10 mouse cellular contexts compared by ENCODE assay signal in the genomic region with DNA sequence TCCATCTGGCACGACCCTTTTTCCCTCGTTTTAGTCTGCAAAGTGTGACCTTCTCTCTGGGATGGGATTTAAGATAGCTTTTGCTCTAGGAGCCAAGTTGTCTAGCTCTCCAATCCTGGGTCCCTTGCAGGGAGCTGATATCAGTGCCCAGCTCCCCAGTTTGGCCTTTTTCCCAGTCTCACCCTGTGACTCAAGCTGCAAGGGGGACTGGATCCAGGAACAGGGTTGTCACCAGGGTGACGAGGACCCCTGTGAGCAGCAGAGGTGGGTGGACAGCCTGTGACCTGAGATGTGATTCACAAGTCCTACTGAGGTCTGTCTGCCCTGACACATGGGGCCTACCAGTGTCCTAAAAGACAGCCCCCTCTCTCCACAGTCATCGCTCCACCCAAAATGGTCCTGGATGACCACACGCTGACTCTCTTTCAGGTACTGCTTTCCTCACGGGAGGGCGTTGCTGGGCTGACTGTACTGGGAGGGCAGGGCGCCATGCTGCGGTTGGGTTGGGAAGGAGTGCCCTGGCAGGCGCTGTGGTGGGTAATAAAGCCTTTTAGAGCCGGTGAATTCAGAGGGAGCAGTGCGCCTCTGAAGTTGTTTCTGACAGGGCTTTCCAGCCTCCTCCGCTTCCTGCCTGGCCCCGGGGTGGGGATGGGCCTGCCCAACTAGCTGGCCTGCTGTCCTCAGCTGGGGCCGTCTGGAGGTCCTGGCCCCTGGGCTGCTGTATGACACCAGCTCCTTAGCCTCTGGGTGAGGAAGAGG. TPM values are rescaled to one million over a fixed set of nuclear protein-coding genes. Genes with fewer than 3 reads are reported as not detected.
DNase-seq lines count a peak whose midpoint lies in the region; ATAC-seq and TF ChIP-seq lines count a peak whose summit lies in the region.
"Had no signal": no experiment of that assay in that cellular context is flagged by ENCODE, and none has a peak within 500 bp of the region (broad histone marks: within the 10 kb centered on the region; RNA-seq: fewer than 3 reads in every experiment).

No protein-coding gene starts in this region.

- ATAC-seq in forebrain, embryonic 11.5 days (replicated peaks; ENCODE audit: low FRiP score), result no peak
- no peak for ATAC-seq in forebrain, embryonic 14.5 days
- ATAC-seq in lung, postnatal 0 days, result peak; percentile 39
- no peak for ATAC-seq in intestine, postnatal 0 days
- no peak for ATAC-seq in stomach, postnatal 0 days (ENCODE audit: low FRiP score, low TSS enrichment)

- H3K9ac ChIP-seq in forebrain, embryonic 11.5 days (ENCODE audit: low read length), result peak overlapping the region; percentile 35; the same call in 1 of the 2 replicates
- H3K9ac ChIP-seq in forebrain, embryonic 14.5 days (ENCODE audit: low read length), result no peak overlapping the region; the same call in 1 of the 2 replicates
- no peak overlapping the region for H3K9ac ChIP-seq in lung, postnatal 0 days (replicated peaks; ENCODE audit: low read depth)
- no peak overlapping the region for H3K9ac ChIP-seq in intestine, postnatal 0 days (ENCODE audit: low read depth, low read length)
- H3K9ac ChIP-seq in stomach, postnatal 0 days (ENCODE audit: low read length), result peak overlapping the region; percentile 31; the same call in 1 of the 2 replicates

- no peak overlapping the region for H3K4me3 ChIP-seq in forebrain, embryonic 11.5 days (ENCODE audit: low read depth, low read length)
- no peak overlapping the region for H3K4me3 ChIP-seq in forebrain, embryonic 14.5 days (ENCODE audit: low read depth, low read length)
- H3K4me3 ChIP-seq in lung, postnatal 0 days (ENCODE audit: low read depth, low read length), result no peak overlapping the region
- no peak overlapping the region for H3K4me3 ChIP-seq in intestine, postnatal 0 days (ENCODE audit: low read depth, low read length)
- H3K4me3 ChIP-seq in stomach, postnatal 0 days (ENCODE audit: low read depth, low read length), result no peak overlapping the region
- H3K4me3 ChIP-seq in gastrocnemius, adult 2 months, result no peak overlapping the region

- H3K9me3 ChIP-seq in forebrain, embryonic 11.5 days (ENCODE audit: control insufficient read depth, low read length), result no peaks in the 10 kb centered on the region
- H3K9me3 ChIP-seq in forebrain, embryonic 14.5 days (replicated peaks; ENCODE audit: control insufficient read depth, low read length), result no peaks in the 10 kb centered on the region
- H3K9me3 ChIP-seq in lung, postnatal 0 days (ENCODE audit: low read length), result no peaks in the 10 kb centered on the region
- no peaks in the 10 kb centered on the region for H3K9me3 ChIP-seq in intestine, postnatal 0 days (ENCODE audit: control insufficient read depth)
- no peaks in the 10 kb centered on the region for H3K9me3 ChIP-seq in stomach, postnatal 0 days (ENCODE audit: control insufficient read depth, low read length)

- no peak overlapping the region for H3K4me2 ChIP-seq in forebrain, embryonic 11.5 days (ENCODE audit: low read depth, low read length, severe bottlenecking)
- no peak overlapping the region for H3K4me2 ChIP-seq in forebrain, embryonic 14.5 days (ENCODE audit: low read length)
- no peak overlapping the region for H3K4me2 ChIP-seq in lung, postnatal 0 days (replicated peaks; ENCODE audit: low read depth, low read length)
- H3K4me2 ChIP-seq in intestine, postnatal 0 days (replicated peaks; ENCODE audit: low read depth), result no peak overlapping the region
- no peak overlapping the region for H3K4me2 ChIP-seq in stomach, postnatal 0 days (replicated peaks; ENCODE audit: low read depth)

- 0 out of 2 replicates have a peak overlapping the region, but pooled peaks have one; percentile 12 for H3K27ac ChIP-seq in forebrain, embryonic 11.5 days (ENCODE audit: low read depth, low read length)
- no peak overlapping the region for H3K27ac ChIP-seq in forebrain, embryonic 14.5 days (ENCODE audit: low read depth, low read length)
- peak overlapping the region; percentile 43 for H3K27ac ChIP-seq in lung, postnatal 0 days (ENCODE audit: low read length)
- H3K27ac ChIP-seq in intestine, postnatal 0 days (ENCODE audit: low read depth, low read length), result no peak overlapping the region
- no peak overlapping the region for H3K27ac ChIP-seq in stomach, postnatal 0 days (replicated peaks)
- H3K27ac ChIP-seq in gastrocnemius, adult 2 months, result no peak overlapping the region

- no peaks in the 10 kb centered on the region for H3K27me3 ChIP-seq in forebrain, embryonic 11.5 days (ENCODE audit: control insufficient read depth, insufficient read depth, low read length)
- H3K27me3 ChIP-seq in forebrain, embryonic 14.5 days (replicated peaks; ENCODE audit: control insufficient read depth, insufficient read depth, low read length), result no peaks in the 10 kb centered on the region
- no peaks in the 10 kb centered on the region for H3K27me3 ChIP-seq in lung, postnatal 0 days (replicated peaks; ENCODE audit: insufficient read depth, low read length)
- H3K27me3 ChIP-seq in intestine, postnatal 0 days (replicated peaks; ENCODE audit: control insufficient read depth, insufficient read depth, low read length), result no peaks in the 10 kb centered on the region
- H3K27me3 ChIP-seq in stomach, postnatal 0 days (ENCODE audit: control insufficient read depth, insufficient read depth, low read length), result no peaks in the 10 kb centered on the region
- H3K27me3 ChIP-seq: CH12.LX had no signal

- TF ChIP-seq EP300 in lung, postnatal 0 days (IDR thresholded peaks at IDR 0.05), result no peak
- TF ChIP-seq EP300 in stomach, postnatal 0 days (optimal IDR thresholded peaks at IDR 0.05), result no peak

- no peaks in the 10 kb centered on the region for H3K36me3 ChIP-seq in forebrain, embryonic 11.5 days (ENCODE audit: control insufficient read depth, insufficient read depth, low read length)
- peaks cover 38% of the 10 kb centered on the region for H3K36me3 ChIP-seq in forebrain, embryonic 14.5 days (ENCODE audit: control insufficient read depth, insufficient read depth, low read length)
- H3K36me3 ChIP-seq in lung, postnatal 0 days (ENCODE audit: insufficient read depth, low read length), result peaks cover 7% of the 10 kb centered on the region; the same call in 1 of the 2 replicates
- peaks cover 46% of the 10 kb centered on the region for H3K36me3 ChIP-seq in intestine, postnatal 0 days (ENCODE audit: control insufficient read depth, insufficient read depth)
- peaks cover 14% of the 10 kb centered on the region for H3K36me3 ChIP-seq in stomach, postnatal 0 days (ENCODE audit: control insufficient read depth, insufficient read depth, low read length)

- intact Hi-C loops in gastrocnemius, adult 2 months (cut with DNase I), result no loop called here

- DNase-seq in forebrain, embryonic 11.5 days (ENCODE audit: low spot score), result no peak
- no peak for DNase-seq in forebrain, embryonic 14.5 days (ENCODE audit: low spot score)
- DNase-seq in lung, postnatal 0 days (ENCODE audit: low spot score), result no peak
- no peak for DNase-seq in lung, postnatal 14 days
- DNase-seq in stomach, postnatal 0 days (ENCODE audit: low spot score), result peak; percentile 58
- DNase-seq in gastrocnemius, adult 2 months, result no peak
- DNase-seq in spleen, adult 12 weeks (ENCODE audit: low spot score), result no peak
- DNase-seq: cerebellum, adult 11 months had no signal

- no peak for TF ChIP-seq CTCF in lung, postnatal 0 days (IDR thresholded peaks at IDR 0.05)
- TF ChIP-seq CTCF in intestine, postnatal 0 days (IDR thresholded peaks at IDR 0.05; ENCODE audit: low read depth), result peak; percentile 41
- TF ChIP-seq CTCF in stomach, postnatal 0 days (IDR thresholded peaks at IDR 0.05; ENCODE audit: low read depth), result peak; percentile 52
- TF ChIP-seq CTCF in gastrocnemius, adult 2 months (IDR thresholded peaks at IDR 0.05), result no peak

- 43% methylated on average over 15 of the region's 15 CpGs for WGBS in forebrain, embryonic 11.5 days
- 43% methylated on average over 15 of the region's 15 CpGs for WGBS in forebrain, embryonic 14.5 days
- WGBS in lung, postnatal 0 days, result 52% methylated on average over 15 of the region's 15 CpGs
- WGBS in intestine, postnatal 0 days, result 49% methylated on average over 15 of the region's 15 CpGs
- WGBS in stomach, postnatal 0 days, result 50% methylated on average over 15 of the region's 15 CpGs

- H3K4me1 ChIP-seq in forebrain, embryonic 11.5 days (replicated peaks; ENCODE audit: control insufficient read depth, insufficient read depth, low read length), result peaks cover 32% of the 10 kb centered on the region
- peaks cover 8% of the 10 kb centered on the region; the same call in 1 of the 2 replicates for H3K4me1 ChIP-seq in forebrain, embryonic 14.5 days (ENCODE audit: control insufficient read depth, insufficient read depth, low read length)
- no peaks in the 10 kb centered on the region for H3K4me1 ChIP-seq in lung, postnatal 0 days (ENCODE audit: insufficient read depth, low read depth, low read length)
- H3K4me1 ChIP-seq in intestine, postnatal 0 days (replicated peaks; ENCODE audit: control insufficient read depth, insufficient read depth, low read length), result no peaks in the 10 kb centered on the region
- H3K4me1 ChIP-seq in stomach, postnatal 0 days (replicated peaks; ENCODE audit: control insufficient read depth, insufficient read depth), result 0 out of 2 replicates have a peak, but pooled peaks cover 3% of the 10 kb centered on the region

RNA-seq across cellular contexts. Expression of a gene that starts 9.7 kb away (rescaled TPM):
- polyA plus RNA-seq in forebrain, embryonic 11.5 days (2014; fragmentation: Nextera tagmentation; extraction: Ambion mirVana), result 121 and 130 TPM in 2 replicates
- 108 and 140 TPM in 2 replicates for polyA plus RNA-seq in forebrain, embryonic 14.5 days (2014; fragmentation: Nextera tagmentation; extraction: Ambion mirVana)
- 102 and 112 TPM in 2 replicates for polyA plus RNA-seq in lung, postnatal 0 days (2015; fragmentation: Nextera tagmentation; extraction: Ambion mirVana)
- 127 and 131 TPM in 2 replicates for polyA plus RNA-seq in intestine, postnatal 0 days (2015; fragmentation: Nextera tagmentation; extraction: Ambion mirVana)
- 123 and 127 TPM in 2 replicates for polyA plus RNA-seq in stomach, postnatal 0 days (2015; fragmentation: Nextera tagmentation; extraction: Ambion mirVana)
- 10 to 100 TPM; 22.1 to 32.3 TPM for total RNA-seq in gastrocnemius, adult 2 months (2021)

RNA-seq across cellular contexts. Expression of a gene that starts 9.8 kb away (rescaled TPM):
- polyA plus RNA-seq in forebrain, embryonic 11.5 days (2014; fragmentation: Nextera tagmentation; extraction: Ambion mirVana), result 53.3 and 54.4 TPM in 2 replicates
- 39.0 and 59.5 TPM in 2 replicates for polyA plus RNA-seq in forebrain, embryonic 14.5 days (2014; fragmentation: Nextera tagmentation; extraction: Ambion mirVana)
- polyA plus RNA-seq in lung, postnatal 0 days (2015; fragmentation: Nextera tagmentation; extraction: Ambion mirVana), result 37.3 and 41.4 TPM in 2 replicates
- polyA plus RNA-seq in intestine, postnatal 0 days (2015; fragmentation: Nextera tagmentation; extraction: Ambion mirVana), result 13.5 and 14.5 TPM in 2 replicates
- polyA plus RNA-seq in stomach, postnatal 0 days (2015; fragmentation: Nextera tagmentation; extraction: Ambion mirVana), result 18.7 and 20.4 TPM in 2 replicates
- total RNA-seq in gastrocnemius, adult 2 months (2021), result 1 to 10 TPM; 3.6 to 4.4 TPM

RNA-seq across cellular contexts. Expression of a gene that starts 17.4 kb away (rescaled TPM):
- polyA plus RNA-seq in forebrain, embryonic 11.5 days (2014; fragmentation: Nextera tagmentation; extraction: Ambion mirVana), result 7.5 and 10.6 TPM in 2 replicates
- polyA plus RNA-seq in forebrain, embryonic 14.5 days (2014; fragmentation: Nextera tagmentation; extraction: Ambion mirVana), result 110 and 119 TPM in 2 replicates
- polyA plus RNA-seq in lung, postnatal 0 days (2015; fragmentation: Nextera tagmentation; extraction: Ambion mirVana), result 56.0 and 61.9 TPM in 2 replicates
- polyA plus RNA-seq in intestine, postnatal 0 days (2015; fragmentation: Nextera tagmentation; extraction: Ambion mirVana), result 9.0 TPM in 2 replicates
- 21.9 and 22.1 TPM in 2 replicates for polyA plus RNA-seq in stomach, postnatal 0 days (2015; fragmentation: Nextera tagmentation; extraction: Ambion mirVana)
- total RNA-seq in gastrocnemius, adult 2 months (2021), result 1 to 10 TPM in 1 of 2 experiments, under 1 TPM in 1; 0.87 to 1.3 TPM

RNA-seq across cellular contexts. Expression of a gene that starts 23.2 kb away (rescaled TPM):
- polyA plus RNA-seq in forebrain, embryonic 11.5 days (2014; fragmentation: Nextera tagmentation; extraction: Ambion mirVana), result 10.8 and 11.8 TPM in 2 replicates
- 11.2 and 13.7 TPM in 2 replicates for polyA plus RNA-seq in forebrain, embryonic 14.5 days (2014; fragmentation: Nextera tagmentation; extraction: Ambion mirVana)
- 344 and 430 TPM in 2 replicates for polyA plus RNA-seq in lung, postnatal 0 days (2015; fragmentation: Nextera tagmentation; extraction: Ambion mirVana)
- polyA plus RNA-seq in intestine, postnatal 0 days (2015; fragmentation: Nextera tagmentation; extraction: Ambion mirVana), result 81.1 and 88.6 TPM in 2 replicates
- polyA plus RNA-seq in stomach, postnatal 0 days (2015; fragmentation: Nextera tagmentation; extraction: Ambion mirVana), result 56.3 and 58.4 TPM in 2 replicates
- total RNA-seq in gastrocnemius, adult 2 months (2021), result 1 to 10 TPM; 6.3 to 8.6 TPM

RNA-seq across cellular contexts. Expression of a gene that starts 28.0 kb away (rescaled TPM):
- polyA plus RNA-seq in forebrain, embryonic 11.5 days (2014; fragmentation: Nextera tagmentation; extraction: Ambion mirVana), result 1.8 TPM in 1 of 2 replicates, not detected in the other
- 0.98 and 1.1 TPM in 2 replicates for polyA plus RNA-seq in forebrain, embryonic 14.5 days (2014; fragmentation: Nextera tagmentation; extraction: Ambion mirVana)
- polyA plus RNA-seq in lung, postnatal 0 days (2015; fragmentation: Nextera tagmentation; extraction: Ambion mirVana), result 4,475 and 4,528 TPM in 2 replicates
- polyA plus RNA-seq in intestine, postnatal 0 days (2015; fragmentation: Nextera tagmentation; extraction: Ambion mirVana), result 1.2 and 1.6 TPM in 2 replicates
- polyA plus RNA-seq in stomach, postnatal 0 days (2015; fragmentation: Nextera tagmentation; extraction: Ambion mirVana), result 129 and 160 TPM in 2 replicates
- 10 to 100 TPM in 1 of 2 experiments, 1 to 10 TPM in 1; 9.1 to 15.4 TPM for total RNA-seq in gastrocnemius, adult 2 months (2021)

Comparison
In these comparisons a context has a peak if more than half of its experiments do, and no peak if none do; other contexts are left out.
1. H3K27ac ChIP-seq: peak in forebrain, embryonic 11.5 days (single experiment) and lung, postnatal 0 days (single experiment); none in forebrain, embryonic 14.5 days (single experiment), intestine, postnatal 0 days (single experiment), stomach, postnatal 0 days (single experiment) and gastrocnemius, adult 2 months (single experiment).
2. H3K9ac ChIP-seq: peak in forebrain, embryonic 11.5 days (single experiment) and stomach, postnatal 0 days (single experiment); none in forebrain, embryonic 14.5 days (single experiment), lung, postnatal 0 days (single experiment) and intestine, postnatal 0 days (single experiment).
3. CTCF ChIP-seq: peak in intestine, postnatal 0 days (single experiment) and stomach, postnatal 0 days (single experiment); none in lung, postnatal 0 days (single experiment) and gastrocnemius, adult 2 months (single experiment).